Mouse (Mus musculus) stomach, postnatal 0 days (tissue): ENCODE data around the gene Dusp9. TPM values are rescaled to one million over a fixed set of nuclear protein-coding genes. Genes with fewer than 3 reads are reported as not detected.

Source experiments
- ATAC-seq: fragments of 200-750 bp; cut with Nextera tagmentation; 2 replicates; pipeline ENCODE4 v1.8.0; 2017; ENCODE audit not compliant: low FRiP score, low TSS enrichment
- DNase-seq: peaks from one replicate; pipeline ENCODE4 v3.0.0-alpha.2; 2016; ENCODE audit warnings: low spot score
- H3K27ac ChIP-seq: fragments of 300-500 bp; sonication (generic); replicated peaks from 2 replicates; pipeline ENCODE4 v1.5.1; 2014; ENCODE audit warnings: mild to moderate bottlenecking, control low read depth
- H3K27me3 ChIP-seq: fragments of 300-500 bp; sonication (generic); 2 replicates; pipeline ENCODE4 v1.6.1; 2014; ENCODE audit warnings: low read length; ENCODE audit not compliant: control insufficient read depth, insufficient read depth
- H3K36me3 ChIP-seq: fragments of 300-500 bp; sonication (generic); 2 replicates; pipeline ENCODE4 v1.6.1; 2014; ENCODE audit warnings: low read length, mixed read lengths; ENCODE audit not compliant: control insufficient read depth, insufficient read depth
- H3K4me1 ChIP-seq: fragments of 300-500 bp; sonication (generic); replicated peaks from 2 replicates; pipeline ENCODE4 v1.6.1; 2014; ENCODE audit warnings: antibody characterized with exemption; ENCODE audit not compliant: control insufficient read depth, insufficient read depth
- H3K4me2 ChIP-seq: fragments of 300-500 bp; sonication (generic); replicated peaks from 2 replicates; pipeline ENCODE4 v1.6.1; 2014; ENCODE audit warnings: low read depth, mild to moderate bottlenecking, control low read depth, moderate library complexity
- H3K4me3 ChIP-seq: fragments of 300-500 bp; sonication (generic); 2 replicates; pipeline ENCODE4 v1.5.1; 2014; ENCODE audit warnings: low read depth, low read length, control low read depth
- H3K9ac ChIP-seq: fragments of 300-500 bp; sonication (generic); 2 replicates; pipeline ENCODE4 v1.6.1; 2014; ENCODE audit warnings: mild to moderate bottlenecking, low read length, control low read depth, mixed read lengths
- H3K9me3 ChIP-seq: fragments of 300-500 bp; sonication (generic); 2 replicates; pipeline ENCODE4 v1.6.1; 2016; ENCODE audit warnings: low read length; ENCODE audit not compliant: control insufficient read depth
- CTCF ChIP-seq: IDR thresholded peaks from 2 replicates; pipeline ENCODE4 v1.5.1; 2016; ENCODE audit warnings: antibody characterized with exemption, low read depth, mild to moderate bottlenecking, moderate library complexity
- EP300 ChIP-seq: optimal IDR thresholded peaks from 2 replicates; pipeline ENCODE3; 2016; ENCODE audit warnings: antibody characterized with exemption
- WGBS: fragments of 180-500 bp; shearing (Covaris S2); extraction: QIAGEN DNeasy Blood & Tissue Kit; methylation state at CpG from one replicate; pipeline ENCODE4 v1.1.7; 2014; 5-methylcytosine and 5-hydroxymethylcytosine counted together
- polyA plus RNA-seq: library from polyadenylated mRNA; unstranded; fragments of >200 nt; fragmentation: Nextera tagmentation; extraction: Ambion mirVana; gene quantifications from 2 replicates; pipeline ENCODE4 v1.2.1, GENCODE M21; 2015

Gene Dusp9
- polyA plus RNA-seq, 1 experiment from 2014 or later: 8.9 TPM

DNA sequence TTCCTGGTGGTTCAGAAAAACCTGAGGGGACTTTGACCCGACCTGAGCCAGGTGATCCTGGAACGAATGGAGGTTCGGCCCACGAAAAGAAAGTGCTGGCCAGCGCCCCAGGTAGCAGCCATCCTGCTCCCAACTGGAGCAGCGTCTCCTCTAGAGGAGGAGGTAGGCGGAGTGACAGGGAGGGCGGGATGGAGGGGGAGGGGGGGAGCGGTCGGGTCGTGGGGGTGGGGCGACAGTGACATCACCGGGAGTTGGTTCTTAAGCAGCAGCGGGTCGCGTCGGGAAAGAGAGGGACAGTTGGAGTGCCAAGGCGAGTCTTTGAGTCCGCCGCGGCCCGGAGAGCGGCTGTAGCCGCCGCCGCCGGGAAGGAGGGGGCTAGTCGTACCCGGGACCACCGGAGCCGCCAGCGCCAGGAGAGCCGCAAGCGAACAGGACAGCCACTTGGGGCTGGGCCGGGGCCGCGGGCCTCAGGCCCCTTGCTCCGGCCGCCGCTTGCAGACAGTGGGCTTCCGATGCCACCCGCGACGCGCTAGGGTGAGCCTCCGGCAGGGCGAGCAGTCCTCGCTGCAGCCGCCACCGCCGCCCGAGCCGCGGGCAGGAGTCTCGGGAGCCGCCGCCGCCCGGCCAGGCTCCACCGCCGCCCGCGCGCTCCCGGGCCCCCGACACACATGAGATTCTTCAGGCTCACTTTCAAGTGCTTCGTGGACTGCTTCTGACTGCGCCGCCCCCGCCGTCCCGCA is 33.8 kb downstream of the Dusp9 start, which contains the start of gene Slc6a8:
Gene Slc6a8, plus strand, starts transcription at position 272 of the 740 bp plus-strand sequence.
- Histone ChIP-seq H3K9ac (peak within 1 kb of the TSS; percentile 75), H3K9me3 (no peaks in the 10 kb centered on the region), H3K4me2 (peak within 1 kb of the TSS; percentile 66), H3K27me3 (no peaks in the 10 kb centered on the region), H3K27ac (peak within 1 kb of the TSS; percentile 78), H3K4me1 (no peaks in the 10 kb centered on the region), H3K36me3 (no peaks in the 10 kb centered on the region), H3K4me3 (peak within 1 kb of the TSS; percentile 54)
- TF ChIP-seq CTCF (no peak), EP300 (no peak)
- WGBS: 19% methylated on average over 43 of the region's 72 CpGs
- ATAC-seq (peak; percentile 72), DNase-seq (peak; percentile 79)

DNA sequence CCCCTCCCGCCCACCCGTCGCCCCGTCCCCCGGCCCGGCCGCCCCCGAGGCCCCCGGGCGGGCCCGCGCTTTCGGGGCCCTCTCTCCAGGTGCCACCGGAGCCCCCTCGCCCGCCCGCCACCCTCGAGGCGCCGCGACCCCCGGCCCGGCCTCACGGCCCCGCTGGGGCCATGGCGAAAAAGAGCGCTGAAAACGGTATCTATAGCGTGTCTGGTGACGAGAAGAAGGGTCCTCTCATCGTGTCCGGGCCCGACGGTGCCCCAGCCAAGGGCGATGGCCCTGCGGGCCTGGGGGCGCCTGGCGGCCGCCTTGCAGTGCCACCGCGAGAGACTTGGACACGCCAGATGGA is 34.4 kb downstream of the Dusp9 start:
- Histone ChIP-seq H3K4me1 (no peaks in the 10 kb centered on the region), H3K36me3 (no peaks in the 10 kb centered on the region), H3K27ac (peak overlapping the region; percentile 78; the same call in 1 of the 2 replicates), H3K9ac (peak overlapping the region; percentile 75), H3K4me2 (peak overlapping the region; percentile 66), H3K27me3 (no peaks in the 10 kb centered on the region), H3K4me3 (peak overlapping the region; percentile 54), H3K9me3 (no peaks in the 10 kb centered on the region)
- TF ChIP-seq CTCF (no peak), EP300 (no peak)
- DNase-seq (no peak), ATAC-seq (0 out of 2 replicates have a peak, but pooled peaks have one; percentile 13)
- WGBS: 12% methylated on average over 21 of the region's 42 CpGs

DNA sequence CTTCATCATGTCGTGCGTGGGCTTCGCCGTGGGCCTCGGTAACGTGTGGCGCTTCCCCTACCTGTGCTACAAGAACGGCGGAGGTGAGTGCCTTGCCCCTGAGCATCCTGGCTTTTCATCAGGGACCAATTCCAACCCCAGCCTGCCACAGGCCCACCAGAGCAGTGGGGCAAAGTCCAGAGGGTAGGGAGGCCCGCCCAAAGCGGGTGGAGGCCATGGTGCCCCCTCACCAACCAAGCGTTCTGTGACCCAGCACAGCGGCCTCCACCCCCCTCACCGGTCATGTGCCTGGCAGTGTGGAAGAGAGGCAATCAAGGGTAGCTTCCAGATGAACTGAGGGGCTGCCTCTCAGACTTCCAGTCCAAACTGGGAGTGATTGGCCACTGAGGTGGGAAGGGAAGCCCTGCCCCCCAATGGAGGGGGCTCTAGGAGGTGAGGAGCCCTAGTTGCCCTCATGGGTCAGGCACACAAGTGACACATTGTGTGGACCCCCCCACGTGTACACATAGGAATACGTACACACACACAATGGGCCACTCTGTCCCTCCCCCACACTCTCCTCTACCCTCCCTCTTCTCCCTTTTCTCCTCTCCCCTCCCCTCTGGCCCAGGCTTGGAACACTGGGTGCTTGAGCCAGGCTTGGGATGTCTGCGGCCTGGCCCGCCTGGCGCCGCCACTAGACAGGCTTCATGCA is 34.9 kb downstream of the Dusp9 start:
- WGBS: 16% methylated on average over 19 of the region's 20 CpGs
- Histone ChIP-seq H3K9me3 (no peaks in the 10 kb centered on the region), H3K27ac (peak overlapping the region; percentile 78)

DNA sequence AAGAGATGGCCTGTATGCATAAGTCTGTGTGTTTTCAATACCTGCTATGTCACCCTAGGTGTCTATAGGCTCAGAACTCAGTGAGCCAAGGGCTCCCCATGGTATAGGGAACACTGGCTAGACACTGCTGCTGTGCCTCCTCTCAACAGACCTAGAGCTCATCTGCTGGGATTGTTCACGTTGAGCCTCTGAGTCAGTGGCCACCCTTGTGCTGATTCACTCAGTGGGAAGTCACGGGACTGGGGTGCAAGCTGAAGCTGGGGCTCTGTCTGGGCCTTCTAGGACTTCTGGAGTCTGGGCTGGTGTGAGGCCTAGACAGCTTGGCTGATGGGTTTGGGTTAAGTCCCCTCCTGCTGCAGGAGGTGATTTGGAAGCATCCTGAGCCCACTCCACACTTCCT is 36.0 kb downstream of the Dusp9 start:
- Histone ChIP-seq H3K4me2 (peak overlapping the region; percentile 66), H3K27me3 (no peaks in the 10 kb centered on the region), H3K9ac (no peak overlapping the region), H3K27ac (no peak overlapping the region), H3K4me3 (no peak overlapping the region), H3K36me3 (no peaks in the 10 kb centered on the region), H3K4me1 (no peaks in the 10 kb centered on the region), H3K9me3 (no peaks in the 10 kb centered on the region)
- WGBS: 59% methylated on average over 2 of the region's 2 CpGs
- no peak for DNase-seq
- TF ChIP-seq CTCF (no peak), EP300 (no peak)
- no peak for ATAC-seq

More for the DNA sequence above, 34.9 kb downstream of the Dusp9 start:
- peak; percentile 16; the same call in 1 of the 2 replicates for ATAC-seq
- no peaks in the 10 kb centered on the region for H3K36me3 ChIP-seq
- H3K4me1 ChIP-seq: no peaks in the 10 kb centered on the region
- TF ChIP-seq CTCF (no peak), EP300 (no peak)
- peak overlapping the region; percentile 75 for H3K9ac ChIP-seq
- peak overlapping the region; percentile 66 for H3K4me2 ChIP-seq
- DNase-seq: no peak
- H3K27me3 ChIP-seq: no peaks in the 10 kb centered on the region
- peak overlapping the region; percentile 54 for H3K4me3 ChIP-seq

DNA sequence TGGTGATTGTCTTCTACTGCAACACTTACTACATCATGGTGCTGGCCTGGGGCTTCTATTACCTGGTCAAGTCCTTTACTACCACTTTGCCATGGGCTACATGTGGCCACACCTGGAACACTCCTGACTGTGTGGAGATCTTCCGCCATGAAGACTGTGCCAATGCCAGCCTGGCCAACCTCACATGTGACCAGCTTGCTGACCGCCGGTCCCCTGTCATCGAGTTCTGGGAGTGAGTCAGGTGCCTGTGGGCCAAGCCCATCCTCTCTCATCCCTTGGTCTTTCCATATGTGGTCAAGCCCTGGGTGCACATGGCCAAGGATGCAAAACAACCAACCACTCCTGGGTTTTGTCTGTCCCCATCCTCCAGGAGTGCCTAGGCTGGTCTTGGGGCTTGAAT is 37.4 kb downstream of the Dusp9 start:
- no peaks in the 10 kb centered on the region for H3K4me1 ChIP-seq
- no peaks in the 10 kb centered on the region for H3K36me3 ChIP-seq
- DNase-seq: no peak
- no peak overlapping the region for H3K9ac ChIP-seq
- TF ChIP-seq EP300 (no peak), CTCF (no peak)
- no peak overlapping the region for H3K4me2 ChIP-seq
- H3K27me3 ChIP-seq: no peaks in the 10 kb centered on the region
- ATAC-seq: no peak
- no peaks in the 10 kb centered on the region for H3K9me3 ChIP-seq
- no peak overlapping the region for H3K4me3 ChIP-seq
- no peak overlapping the region for H3K27ac ChIP-seq
- WGBS: 93% methylated on average over 4 of the region's 4 CpGs

DNA sequence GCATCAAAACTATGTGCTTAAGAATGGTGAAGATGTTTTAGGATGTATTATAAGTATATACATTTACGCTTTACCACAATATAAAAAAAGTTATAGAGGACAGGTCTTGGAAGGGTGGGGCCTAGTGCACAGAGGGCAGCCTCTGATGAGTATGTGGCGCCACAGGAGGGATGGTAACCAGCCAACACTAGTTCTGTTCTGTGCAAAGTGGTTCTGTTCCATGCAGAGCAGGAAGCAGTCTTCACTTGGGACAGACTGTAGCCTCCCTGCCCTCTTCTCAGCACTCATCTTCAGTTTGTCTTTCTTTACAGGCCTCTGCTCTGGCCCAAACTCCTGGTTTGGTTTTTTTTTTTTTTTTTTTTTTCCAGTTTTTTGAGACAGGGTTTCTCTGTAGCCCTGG is 44.9 kb downstream of the Dusp9 start:
- H3K4me2 ChIP-seq: no peak overlapping the region
- no peak overlapping the region for H3K9ac ChIP-seq
- H3K4me3 ChIP-seq: no peak overlapping the region
- H3K27ac ChIP-seq: no peak overlapping the region
- no peak for TF ChIP-seq CTCF
- no peak for TF ChIP-seq EP300
- ATAC-seq (no peak), DNase-seq (no peak)
- WGBS: 80% methylated on average over 2 of the region's 2 CpGs
- H3K36me3 ChIP-seq: 0 out of 2 replicates have a peak, but pooled peaks cover 3% of the 10 kb centered on the region
- no peaks in the 10 kb centered on the region for H3K9me3 ChIP-seq
- no peaks in the 10 kb centered on the region for H3K4me1 ChIP-seq
- H3K27me3 ChIP-seq: no peaks in the 10 kb centered on the region
